Mouse (Mus musculus): ENCODE results near the gene Helq.

DNA sequence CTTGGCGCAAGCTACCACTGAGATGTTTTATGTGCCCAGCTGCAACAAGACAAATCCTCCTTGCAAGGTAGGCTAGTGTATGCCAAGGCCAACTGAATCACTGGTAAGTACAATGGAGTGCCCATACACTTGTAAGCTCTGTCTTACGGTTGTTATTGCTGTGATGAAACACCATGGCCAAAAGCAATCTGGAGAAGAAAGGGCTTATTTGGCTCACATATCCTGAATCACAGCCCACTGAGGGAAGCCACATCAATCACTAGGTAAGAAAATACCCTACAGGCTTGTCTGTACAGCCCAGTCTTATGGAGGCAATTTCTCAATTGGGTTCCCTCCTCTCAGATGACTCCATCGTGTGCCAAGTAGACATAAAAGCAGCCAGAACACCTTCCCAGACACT lies 30.3 kb upstream of the Helq start:
- no peak for TF ChIP-seq TAL1 (IDR thresholded peaks at IDR 0.05; ENCODE audit: low read length)
- no peak for TF ChIP-seq GATA1 (IDR thresholded peaks at IDR 0.05; ENCODE audit: low read length)

Measured in erythroblast, embryonic 14.5 days (primary cell).